Mouse (Mus musculus): ENCODE data around the gene Cyp2w1. TPM values are rescaled to one million over a fixed set of nuclear protein-coding genes. Genes with fewer than 3 reads are reported as not detected.

The Cyp2w1 gene
- total and polyA plus RNA-seq, 3 experiments: not detected

- peaks cover 14% of the 10 kb centered on the region for H3K79me2 ChIP-seq (ENCODE audit: control insufficient read depth, insufficient read depth, low read length, poor library complexity)
- H3K4me1 ChIP-seq (ENCODE audit: control insufficient read depth in 1 of 2, insufficient read depth in 2 of 2, low read length in 2 of 2): peaks cover 3 to 27% of the 10 kb centered on the region in 2 experiments; a peak in 3 of 4 replicates
- H3K36me3 ChIP-seq (ENCODE audit: control insufficient read depth in 1 of 2, insufficient read depth in 2 of 2, low read length in 2 of 2): peaks cover 0 to 4% of the 10 kb centered on the region in 2 experiments; a peak in 2 of 4 replicates
- DNase-seq (ENCODE audit: low read depth, low spot score): peak; percentile 45
- H3K27ac ChIP-seq (ENCODE audit: control insufficient read depth, low read depth, low read length): peak overlapping the region; percentile 35
- TF ChIP-seq JUND (IDR thresholded peaks at IDR 0.05; ENCODE audit: low read depth, low read length): no peak
- TF ChIP-seq SMC3 (IDR thresholded peaks at IDR 0.05; ENCODE audit: low read depth, low read length): peak; percentile 40
- TF ChIP-seq CTCF (IDR thresholded peaks at IDR 0.05 in 2 of 3, conservative IDR thresholded peaks at IDR 0.05 in 1 of 3; ENCODE audit: control insufficient read depth in 1 of 3, insufficient read depth in 1 of 3, low read depth in 2 of 3, low read length in 3 of 3, poor library complexity in 1 of 3, severe bottlenecking in 1 of 3): peak in 1 of 3 experiments; percentile 33; a peak in 2 of 6 replicates
- 0 out of 2 replicates have a peak, but pooled peaks have one; percentile 33 for TF ChIP-seq MAZ (IDR thresholded peaks at IDR 0.05; ENCODE audit: low read depth, low read length)
- no peak for TF ChIP-seq HCFC1 (IDR thresholded peaks at IDR 0.05; ENCODE audit: low read depth, low read length)
- TF ChIP-seq USF1 (IDR thresholded peaks at IDR 0.05; ENCODE audit: low read depth, low read length): no peak
- no peak for TF ChIP-seq MAX (IDR thresholded peaks at IDR 0.05; ENCODE audit: low read length)
- no peak for TF ChIP-seq GATA1 (IDR thresholded peaks at IDR 0.05; ENCODE audit: low read depth, low read length)
- no peak for TF ChIP-seq POLR2AphosphoS2 (IDR thresholded peaks at IDR 0.05; ENCODE audit: low read length)
- no peak for TF ChIP-seq CHD2 (IDR thresholded peaks at IDR 0.05; ENCODE audit: low read length)
- TF ChIP-seq MYC (IDR thresholded peaks at IDR 0.05; ENCODE audit: low read depth, low read length): no peak
- no peak for TF ChIP-seq EP300 (IDR thresholded peaks at IDR 0.05; ENCODE audit: low read depth in 1 of 2, low read length in 2 of 2)
- H3K9ac ChIP-seq (ENCODE audit: control insufficient read depth, low read depth, low read length, poor library complexity, severe bottlenecking): peak overlapping the region; percentile 80
- no peak overlapping the region; a peak in 1 of 4 replicates for H3K4me3 ChIP-seq (ENCODE audit: control insufficient read depth in 1 of 2, insufficient read depth in 1 of 2, low read depth in 2 of 2, low read length in 2 of 2)
- H3K9me3 ChIP-seq (replicated peaks; ENCODE audit: insufficient read depth, low read length): no peaks in the 10 kb centered on the region
- no peaks in the 10 kb centered on the region for H3K27me3 ChIP-seq (ENCODE audit: control insufficient read depth in 1 of 2, insufficient read depth in 2 of 2, low read length in 2 of 2)
Observed at GRCm38 (mm10) chr5:139326111-139326696, 26.2 kb upstream of the Cyp2w1 start.

- peak overlapping the region; percentile 43 for H3K9ac ChIP-seq (ENCODE audit: control insufficient read depth, low read depth, low read length, poor library complexity, severe bottlenecking)
- peaks cover 0 to 4% of the 10 kb centered on the region in 2 experiments; a peak in 2 of 4 replicates for H3K36me3 ChIP-seq (ENCODE audit: control insufficient read depth in 1 of 2, insufficient read depth in 2 of 2, low read length in 2 of 2)
- H3K27ac ChIP-seq (ENCODE audit: control insufficient read depth, low read depth, low read length): peak overlapping the region; percentile 24; the same call in 1 of the 2 replicates
- peaks cover 3 to 27% of the 10 kb centered on the region in 2 experiments; a peak in 3 of 4 replicates for H3K4me1 ChIP-seq (ENCODE audit: control insufficient read depth in 1 of 2, insufficient read depth in 2 of 2, low read length in 2 of 2)
- peaks cover 14% of the 10 kb centered on the region for H3K79me2 ChIP-seq (ENCODE audit: control insufficient read depth, insufficient read depth, low read length, poor library complexity)
- peak; percentile 96 for TF ChIP-seq ZKSCAN1 (IDR thresholded peaks at IDR 0.05; ENCODE audit: low read depth, low read length)
- TF ChIP-seq ELF1 (IDR thresholded peaks at IDR 0.05; ENCODE audit: low read depth, low read length): no peak
- no peak for TF ChIP-seq POLR2AphosphoS2 (IDR thresholded peaks at IDR 0.05; ENCODE audit: low read length)
- TF ChIP-seq MYB (IDR thresholded peaks at IDR 0.05; ENCODE audit: low read depth, low read length): no peak
- TF ChIP-seq ZC3H11A (IDR thresholded peaks at IDR 0.05; ENCODE audit: low read depth, low read length): no peak
- no peak for TF ChIP-seq GATA1 (IDR thresholded peaks at IDR 0.05; ENCODE audit: low read depth, low read length)
- no peak for TF ChIP-seq ZNF384 (IDR thresholded peaks at IDR 0.05; ENCODE audit: low read depth, low read length)
- no peak for TF ChIP-seq MAFK (IDR thresholded peaks at IDR 0.05; ENCODE audit: borderline replicate concordance, low read depth, low read length)
- no peak for TF ChIP-seq CTCF (IDR thresholded peaks at IDR 0.05 in 2 of 3, conservative IDR thresholded peaks at IDR 0.05 in 1 of 3; ENCODE audit: control insufficient read depth in 1 of 3, insufficient read depth in 1 of 3, low read depth in 2 of 3, low read length in 3 of 3, poor library complexity in 1 of 3, severe bottlenecking in 1 of 3)
- no peaks in the 10 kb centered on the region for H3K27me3 ChIP-seq (ENCODE audit: control insufficient read depth in 1 of 2, insufficient read depth in 2 of 2, low read length in 2 of 2)
- no peak overlapping the region for H3K4me3 ChIP-seq (ENCODE audit: control insufficient read depth in 1 of 2, insufficient read depth in 1 of 2, low read depth in 2 of 2, low read length in 2 of 2)
- peak; percentile 37 for DNase-seq (ENCODE audit: low read depth, low spot score)
- no peaks in the 10 kb centered on the region for H3K9me3 ChIP-seq (replicated peaks; ENCODE audit: insufficient read depth, low read length)
Observed at GRCm38 (mm10) chr5:139326986-139327633, 25.3 kb upstream of the Cyp2w1 start.

All from MEL (cell line).